Mouse (Mus musculus): ENCODE measurements around the gene Lmx1b.

Lmx1b gene

DNA sequence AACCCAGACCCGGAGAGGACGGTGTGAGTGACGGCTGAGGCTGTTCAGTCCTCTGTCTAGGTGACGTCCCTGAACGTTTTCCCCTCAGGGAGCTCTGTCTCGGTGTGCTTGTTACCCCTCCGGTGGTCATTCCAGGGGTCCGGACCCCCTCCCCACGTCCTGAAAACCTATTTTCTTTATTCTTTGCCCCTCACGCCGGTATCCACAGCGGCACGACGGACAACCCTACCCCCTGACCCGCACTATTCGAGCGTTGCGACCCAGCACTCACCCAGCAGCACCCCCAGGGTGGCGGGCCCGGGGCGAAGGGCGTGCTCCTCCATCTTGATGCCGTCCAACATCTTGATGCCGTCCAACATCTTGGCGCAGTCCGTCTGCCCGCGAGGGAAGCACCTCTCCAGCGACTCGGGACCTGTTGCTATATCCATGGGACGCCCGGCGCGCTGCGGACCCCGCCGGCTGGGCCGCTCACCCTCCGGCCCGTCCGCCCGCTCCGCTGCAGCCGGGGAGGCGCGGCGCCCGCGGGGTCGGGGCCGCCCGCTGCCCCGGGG, at the start of gene Lmx1b:
TSS of gene Lmx1b (minus strand) at position 341 of the 551 bp plus-strand sequence.
- DNase-seq = no peak

DNA sequence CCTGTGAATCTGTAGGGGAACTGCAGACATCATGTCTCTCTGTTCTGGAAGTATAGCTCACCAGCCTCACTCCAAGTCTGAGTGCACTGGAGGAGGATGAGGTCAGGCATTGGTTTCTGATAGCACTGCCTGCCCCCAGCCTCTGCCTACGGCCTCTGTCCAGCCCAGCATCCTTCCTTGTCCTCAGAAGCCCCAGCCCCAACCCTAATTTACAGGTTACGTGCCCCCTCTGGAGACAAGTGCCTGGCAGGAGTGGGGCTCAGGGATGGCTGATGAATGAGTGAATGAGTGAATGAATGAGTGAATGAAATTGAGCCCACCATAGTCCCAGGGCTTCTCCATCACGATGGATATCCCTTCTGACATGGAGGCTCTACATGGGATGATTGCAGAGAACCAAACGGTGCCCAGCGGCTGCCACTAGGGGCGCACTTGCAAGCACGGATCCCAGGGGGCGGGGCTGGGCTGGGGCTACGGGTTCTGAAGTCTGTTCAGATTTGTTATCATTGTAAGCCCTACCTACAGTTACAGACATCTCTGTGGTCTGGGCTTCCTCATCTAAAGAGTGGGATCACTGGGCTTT, 49.7 kb upstream of the Lmx1b start:
- DNase-seq = peak in 1 of 2 experiments; percentile 69

GRCm38 (mm10) chr2:33689155-33689879, 49.0 kb upstream of the Lmx1b start:
- DNase-seq = no peak

GRCm38 (mm10) chr2:33683594-33683993, 43.3 kb upstream of the Lmx1b start:
- DNase-seq = no peak

GRCm38 (mm10) chr2:33683095-33683494, 42.8 kb upstream of the Lmx1b start:
- DNase-seq = no peak

GRCm38 (mm10) chr2:33682219-33682618, 41.9 kb upstream of the Lmx1b start:
- DNase-seq = peak; percentile 61 to 87

- no peak for DNase-seq
Observed at GRCm38 (mm10) chr2:33678950-33679654, 38.8 kb upstream of the Lmx1b start.

DNA sequence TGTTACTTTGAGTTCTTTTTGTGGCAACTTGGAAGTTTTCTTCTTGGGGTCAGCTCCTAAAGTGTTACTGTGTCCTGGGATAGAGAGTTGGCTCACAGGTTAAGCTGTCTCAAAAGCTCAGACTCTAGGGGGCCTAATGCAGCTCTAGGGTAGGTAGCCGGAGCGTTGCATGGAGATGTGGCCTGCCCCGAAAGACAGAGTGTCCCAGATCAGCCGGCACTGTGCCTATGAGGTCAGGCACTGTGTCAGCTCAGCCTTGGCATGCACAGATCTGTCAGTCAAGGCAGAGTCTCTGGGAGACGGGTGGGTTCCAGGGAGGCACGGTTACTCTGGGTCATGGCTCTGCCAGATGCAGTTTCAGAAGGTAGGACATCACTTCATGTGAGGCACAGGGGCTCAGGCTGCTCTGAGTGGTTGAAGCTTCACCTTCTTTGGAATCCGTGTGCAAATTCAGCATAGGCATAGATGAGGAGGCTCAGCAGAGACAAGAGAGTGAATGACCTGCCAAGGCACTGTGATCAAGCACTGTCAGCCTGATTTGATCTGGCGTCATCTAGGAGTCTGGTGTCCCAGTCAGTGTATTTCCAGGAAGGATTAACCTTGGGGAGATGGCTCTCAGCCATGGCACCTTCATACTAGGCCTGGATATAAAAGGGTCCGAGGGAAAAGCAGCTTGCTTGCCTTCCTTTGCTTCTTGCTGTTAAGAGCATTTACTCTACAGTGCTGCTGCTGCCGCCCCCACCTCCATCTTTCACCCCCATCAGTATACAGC, 32.6 kb upstream of the Lmx1b start:
- no peak for DNase-seq

DNA sequence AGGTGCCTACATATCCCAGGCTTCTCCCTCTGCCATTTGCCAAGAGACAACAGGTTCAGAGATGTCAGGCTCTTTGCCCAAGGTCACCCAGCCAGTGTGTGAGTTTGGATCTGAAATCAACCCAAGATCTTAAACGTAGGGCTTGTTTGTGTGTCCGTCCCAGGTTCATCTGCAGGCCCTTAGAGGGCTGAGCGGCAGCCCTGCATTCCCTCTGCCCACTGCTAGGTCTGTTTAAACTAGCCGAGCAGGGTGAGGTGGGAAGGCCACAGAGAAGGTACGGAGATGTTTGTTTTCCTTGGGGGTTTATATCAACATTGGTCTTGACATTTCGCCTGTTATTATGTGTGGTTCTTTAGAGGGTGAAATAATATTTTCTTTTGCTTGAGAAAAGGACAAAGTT, 28.4 kb upstream of the Lmx1b start:
- DNase-seq = no peak

DNA sequence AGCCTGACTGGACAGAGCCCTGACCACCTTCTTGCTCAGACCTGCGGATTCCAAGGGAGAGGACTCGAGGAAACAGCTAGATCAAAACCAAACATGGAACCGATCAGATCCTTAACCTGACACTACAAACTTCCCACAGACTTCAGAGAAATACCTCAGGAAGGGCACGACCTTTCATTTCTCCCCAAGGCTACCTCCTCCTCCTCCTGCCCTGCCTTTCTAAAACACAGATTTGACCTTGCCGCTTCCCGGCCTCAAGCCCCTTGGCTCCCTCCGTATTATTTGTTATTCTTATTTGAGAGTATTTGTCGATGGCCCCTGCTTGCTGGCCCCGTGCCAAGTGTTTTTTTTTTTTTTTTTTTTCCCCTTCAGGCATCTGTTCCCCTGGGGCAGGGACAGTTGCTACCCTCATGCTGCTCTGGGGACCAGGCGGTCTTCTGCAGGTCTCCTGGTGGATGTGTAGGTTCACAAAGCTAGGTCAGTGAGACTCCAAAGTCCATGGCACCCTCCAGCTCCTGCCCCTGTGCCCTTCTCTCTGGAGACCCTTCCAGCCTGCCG, 26.2 kb upstream of the Lmx1b start:
- no peak for DNase-seq

DNA sequence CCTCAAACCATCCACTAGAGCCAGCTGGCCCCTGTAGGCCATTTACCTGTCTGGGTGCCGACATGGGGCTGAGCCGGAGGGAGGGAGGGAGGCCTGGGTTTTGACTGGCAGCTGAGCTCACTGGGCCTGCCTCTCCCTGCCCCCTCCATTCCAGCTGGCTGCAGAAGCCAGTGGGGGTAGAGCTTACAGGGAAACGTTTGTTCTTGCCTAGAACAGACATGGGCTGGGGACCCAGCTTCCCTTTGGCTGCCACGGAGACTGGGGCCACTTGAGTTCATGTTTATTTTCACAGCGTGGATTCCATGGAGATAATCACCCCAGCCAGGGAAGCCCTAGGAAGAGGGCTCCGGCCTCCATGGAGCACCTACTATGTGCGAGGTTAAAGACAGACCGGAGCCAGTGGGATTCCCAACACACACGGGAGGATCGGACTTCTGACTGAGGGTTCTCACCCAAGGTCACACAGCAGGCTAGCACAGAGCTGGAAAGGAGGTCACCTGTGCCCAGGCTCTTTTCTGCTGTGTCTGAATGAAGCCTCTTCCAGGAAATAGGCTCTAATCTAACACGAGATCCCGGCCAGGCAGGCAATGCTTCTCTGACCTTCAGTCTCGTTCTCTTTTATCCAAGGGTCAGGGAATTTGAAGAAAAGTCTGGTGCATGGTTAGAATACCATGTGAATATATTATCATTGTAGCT, 25.2 kb upstream of the Lmx1b start:
- no peak for DNase-seq

DNA sequence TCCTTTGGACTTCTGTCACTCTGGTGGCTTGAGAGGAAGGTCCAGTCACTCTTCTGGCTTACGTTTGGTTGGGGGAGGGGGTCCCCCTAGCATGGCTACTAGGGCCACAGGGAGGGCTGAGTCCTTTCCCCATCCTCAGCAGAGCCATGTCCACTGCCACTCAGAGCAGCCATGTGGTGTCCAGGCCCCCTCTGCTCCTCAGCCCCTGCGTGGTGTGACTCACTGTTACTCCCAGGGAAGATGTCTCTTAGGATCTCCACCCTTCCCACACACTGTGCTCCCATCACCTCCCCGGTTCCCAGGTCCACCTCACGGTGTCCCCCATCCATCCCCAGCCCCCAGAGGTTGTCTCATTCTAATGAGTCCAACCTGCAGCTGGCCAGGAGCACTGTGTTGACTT, 24.4 kb upstream of the Lmx1b start:
- no peak for DNase-seq

DNA sequence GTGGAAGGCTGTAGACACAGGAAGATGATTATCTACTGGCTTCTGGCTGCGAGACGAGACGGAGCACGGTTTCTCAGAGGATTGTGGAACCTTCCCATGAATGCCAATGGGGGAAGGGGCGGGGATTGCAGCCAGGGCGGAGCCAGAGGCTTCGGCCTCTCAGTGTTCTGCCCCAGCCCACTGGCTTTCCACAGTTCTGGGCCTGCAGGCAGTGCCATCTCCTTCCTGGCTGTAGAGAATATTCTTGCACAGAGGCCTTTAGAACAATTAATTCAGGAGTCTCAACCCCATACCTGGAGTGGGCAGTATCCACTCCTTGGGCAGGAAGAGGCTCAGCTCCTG, 18.9 kb upstream of the Lmx1b start:
- DNase-seq = peak; percentile 16 to 57

DNA sequence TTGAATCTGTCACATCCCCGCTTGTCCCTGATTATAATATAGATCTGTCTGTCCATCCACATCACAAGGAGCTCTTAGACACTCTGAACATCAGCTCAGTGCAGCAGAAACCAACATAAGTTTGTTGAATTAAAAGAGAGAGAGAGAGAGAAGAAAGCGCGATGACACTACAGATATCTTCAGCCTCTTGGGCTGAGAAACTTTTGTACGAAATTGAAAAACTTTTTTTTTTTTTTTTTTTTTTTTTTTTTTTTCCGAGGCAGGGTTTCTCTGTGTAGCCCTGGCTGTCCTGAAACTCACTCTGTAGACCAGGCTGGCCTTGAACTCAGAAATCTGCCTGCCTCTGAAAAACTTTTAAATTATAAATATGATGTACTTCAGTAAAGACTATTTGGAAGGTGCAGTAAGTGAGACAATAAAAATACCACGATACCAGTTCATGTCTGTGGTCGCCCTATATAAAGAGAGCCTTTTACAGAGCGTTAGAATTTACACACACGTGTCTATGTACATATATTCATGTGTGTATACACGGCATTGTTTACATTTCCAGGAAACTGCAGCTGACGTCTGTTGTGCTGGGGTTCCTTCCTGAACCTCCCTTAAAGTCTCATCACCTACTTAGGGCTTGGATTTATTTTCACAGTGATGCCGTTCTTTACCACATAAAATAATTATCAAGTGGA, 18.4 kb upstream of the Lmx1b start:
- no peak for DNase-seq

DNA sequence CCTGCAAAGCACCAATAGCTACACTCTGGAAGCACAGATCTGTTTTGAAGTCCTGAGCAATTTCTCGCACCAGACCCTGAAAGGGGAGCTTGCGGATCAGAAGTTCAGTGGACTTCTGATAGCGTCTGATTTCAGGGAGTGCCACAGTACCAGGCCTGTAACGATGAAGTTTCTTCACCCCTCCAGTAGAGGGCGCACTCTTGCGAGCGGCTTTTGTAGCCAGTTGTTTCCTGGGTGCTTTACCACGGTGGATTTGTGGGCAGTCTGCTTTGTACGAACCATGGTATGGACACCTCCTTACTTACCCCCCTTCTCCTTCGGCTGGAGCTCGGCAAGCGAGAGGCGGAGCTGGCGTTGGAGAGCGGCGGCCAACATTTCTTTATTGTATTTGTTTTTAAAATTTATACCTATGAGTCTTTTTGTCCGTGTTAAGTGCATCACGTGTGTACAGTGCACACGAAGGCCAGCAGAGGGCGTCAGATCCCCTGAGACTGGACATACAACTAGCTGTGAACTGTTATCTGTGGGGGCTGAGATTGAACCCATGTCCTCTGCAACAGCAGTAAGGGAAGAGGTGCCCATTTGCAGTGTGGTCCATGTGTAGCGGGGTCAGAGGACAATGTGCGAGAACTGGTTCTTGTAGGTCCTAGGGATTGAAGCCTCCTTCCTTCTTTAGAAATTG, 12.3 kb upstream of the Lmx1b start:
- no peak for DNase-seq

DNA sequence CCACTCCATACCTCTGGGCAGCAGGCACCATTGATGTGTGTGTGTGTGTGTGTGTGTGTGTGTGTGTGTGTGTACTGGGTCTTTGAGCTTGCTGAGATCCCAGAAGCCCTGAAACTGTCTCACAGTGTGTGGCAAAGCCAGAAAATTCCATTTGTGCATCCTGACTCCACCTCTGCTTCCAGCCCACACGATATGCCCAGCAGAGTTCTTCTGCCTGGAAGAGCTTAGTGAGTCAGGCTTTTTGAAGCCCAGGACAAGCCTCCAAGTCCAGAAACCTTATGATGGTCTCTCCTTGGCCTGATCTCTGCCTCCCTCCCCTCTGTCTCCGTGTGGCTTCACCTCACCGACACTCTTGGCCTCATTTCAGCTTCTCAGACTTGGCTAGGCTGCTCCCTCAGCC, 9.1 kb upstream of the Lmx1b start:
- DNase-seq = no peak

- no peak for DNase-seq
Observed at GRCm38 (mm10) chr2:33648894-33649293, 8.6 kb upstream of the Lmx1b start.

DNA sequence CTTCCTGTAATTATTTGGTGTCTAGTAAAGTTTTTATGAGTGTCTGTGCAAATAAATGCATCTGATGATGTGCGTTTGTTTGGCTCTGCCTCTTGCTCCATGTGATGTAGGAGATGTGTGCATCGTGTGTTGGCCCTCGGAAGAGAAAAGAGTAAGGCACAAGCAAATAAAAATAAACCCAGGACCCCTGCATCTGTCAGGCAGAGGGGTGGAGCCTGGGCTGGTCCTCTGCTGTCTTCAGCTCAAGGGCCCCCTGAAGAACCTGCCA, 5.9 kb upstream of the Lmx1b start:
- DNase-seq = no peak

DNA sequence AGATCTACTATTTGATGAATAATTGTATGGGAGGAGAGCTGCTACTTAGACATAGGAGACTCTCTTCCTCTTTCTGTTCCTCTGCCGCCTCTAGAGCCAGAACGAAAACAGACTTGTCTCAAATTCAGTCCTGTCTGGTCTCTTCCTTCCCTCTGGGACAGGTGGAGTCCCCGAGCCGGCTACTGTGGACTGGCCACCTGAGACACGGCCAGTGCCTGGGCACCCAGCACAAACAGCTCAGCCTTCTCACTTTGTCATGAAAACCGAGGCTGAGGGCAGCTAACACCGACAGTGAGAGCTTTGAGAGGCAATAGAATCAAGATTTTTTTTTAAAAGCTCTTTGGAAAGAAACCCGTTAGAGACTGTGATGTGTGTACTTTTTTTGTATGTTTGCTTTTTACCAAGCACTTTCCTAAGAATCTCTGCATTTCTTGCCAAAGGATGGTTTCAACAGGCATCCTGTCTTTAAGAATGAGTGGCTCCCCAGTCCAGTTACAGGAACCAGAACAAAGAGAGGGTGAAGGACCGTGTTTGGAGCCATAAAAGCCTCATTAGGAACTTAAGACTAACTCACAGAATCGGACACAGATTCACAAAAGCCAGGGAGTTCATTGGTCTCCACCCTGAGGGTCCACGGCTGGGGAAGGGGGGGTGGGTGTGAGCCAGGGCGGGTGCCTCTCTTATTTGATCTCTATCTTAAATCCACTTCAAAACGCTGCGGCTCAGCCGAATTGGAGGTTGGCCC, 5.4 kb upstream of the Lmx1b start:
- DNase-seq = no peak

Measured in kidney, postnatal 36 days (tissue).